Mouse (Mus musculus) layer of hippocampus, postnatal 10 days (tissue): Measurements from ENCODE around the gene Prr15l. TPM values are rescaled to one million over a fixed set of nuclear protein-coding genes. Genes with fewer than 3 reads are reported as not detected.

Source experiments
- DNase-seq, 2 experiments: peaks; one replicate each; pipeline ENCODE4 v3.0.0; 2021; ENCODE audit warnings: low spot score in 2 of 2
- total RNA-seq, 2 experiments: library from RNA; stranded (reverse); gene quantifications; 2 replicates each; pipeline ENCODE4 v1.2.3; 2021

Prr15l gene
- total RNA-seq, 2 experiments from 2014 or later: not detected

- DNase-seq: no peak
These were observed 47.8 kb downstream of the Prr15l start for GRCm38 (mm10) chr11:96975511-96976378.

- no peak for DNase-seq
These were observed 48.4 kb downstream of the Prr15l start for GRCm38 (mm10) chr11:96976379-96976687.

GRCm38 (mm10) chr11:96976911-96977591 is 49.1 kb downstream of the Prr15l start:
- peak; percentile 86 to 90 for DNase-seq

- peak; percentile 98 to 99 for DNase-seq
These were observed 49.9 kb downstream of the Prr15l start for GRCm38 (mm10) chr11:96977606-96978400.

GRCm38 (mm10) chr11:96978401-96979246 is 50.7 kb downstream of the Prr15l start:
- DNase-seq: no peak

- DNase-seq: no peak
These were observed 51.4 kb downstream of the Prr15l start for GRCm38 (mm10) chr11:96979329-96979728.

- DNase-seq: no peak
These were observed 52.1 kb downstream of the Prr15l start for GRCm38 (mm10) chr11:96980021-96980420.

- no peak for DNase-seq
These were observed 53.6 kb downstream of the Prr15l start for GRCm38 (mm10) chr11:96981461-96981860.

- DNase-seq: peak; percentile 83 to 89
These were observed 54.5 kb downstream of the Prr15l start for GRCm38 (mm10) chr11:96982355-96982754.

- no peak for DNase-seq
These were observed 55.0 kb downstream of the Prr15l start, which contains the start of gene Sp2 for GRCm38 (mm10) chr11:96982859-96983258. Gene Sp2, minus strand, starts transcription at chr11:96982959.

GRCm38 (mm10) chr11:96984903-96985302 is 57.0 kb downstream of the Prr15l start:
- DNase-seq: no peak

GRCm38 (mm10) chr11:96986463-96986862 is 58.6 kb downstream of the Prr15l start:
- DNase-seq: no peak

Other genes starting within 250 kb of the Prr15l start
- gene Snx11, start 150.5 kb upstream of the Prr15l start, total RNA-seq: 10 to 100 TPM; 43.1 to 49.0 TPM
- gene Cbx1, start 139.0 kb upstream of the Prr15l start, total RNA-seq: 10 to 100 TPM; 56.3 to 61.8 TPM
- gene Nfe2l1, start 98.1 kb upstream of the Prr15l start, total RNA-seq: 100 to 1,000 TPM; 183 to 193 TPM
- gene Copz2, start 78.2 kb upstream of the Prr15l start, total RNA-seq: 1 to 10 TPM; 4.2 to 5.6 TPM
- 10 to 100 TPM; 53.4 to 59.6 TPM for gene Cdk5rap3, start 11.6 kb upstream of the Prr15l start, total RNA-seq
- gene Pnpo, start 15.9 kb downstream of the Prr15l start, total RNA-seq: 10 to 100 TPM; 28.0 to 28.8 TPM
- 10 to 100 TPM; 11.5 to 12.0 TPM for gene Sp2, start 54.9 kb downstream of the Prr15l start, total RNA-seq
- 1 to 10 TPM; 1.4 TPM for gene Sp6, start 85.3 kb downstream of the Prr15l start, total RNA-seq
- 1 to 10 TPM; 5.2 to 6.3 TPM for gene Scrn2, start 101.8 kb downstream of the Prr15l start, total RNA-seq
- gene Lrrc46, start 113.3 kb downstream of the Prr15l start, total RNA-seq: 1 to 10 TPM in 1 of 2 experiments, under 1 TPM in 1; 0.83 to 1.6 TPM
- gene Mrpl10, start 113.5 kb downstream of the Prr15l start, total RNA-seq: 10 to 100 TPM; 74.4 to 76.7 TPM
- gene Osbpl7, start 122.5 kb downstream of the Prr15l start, total RNA-seq: 10 to 100 TPM; 12.9 to 13.5 TPM
- under 1 TPM; 0.18 TPM for gene Tbx21, start 187.2 kb downstream of the Prr15l start, total RNA-seq
- gene Tbkbp1, start 223.4 kb downstream of the Prr15l start, total RNA-seq: 10 to 100 TPM; 54.4 to 60.4 TPM